13 mouse cellular contexts compared by ENCODE assay signal in the genomic region with DNA sequence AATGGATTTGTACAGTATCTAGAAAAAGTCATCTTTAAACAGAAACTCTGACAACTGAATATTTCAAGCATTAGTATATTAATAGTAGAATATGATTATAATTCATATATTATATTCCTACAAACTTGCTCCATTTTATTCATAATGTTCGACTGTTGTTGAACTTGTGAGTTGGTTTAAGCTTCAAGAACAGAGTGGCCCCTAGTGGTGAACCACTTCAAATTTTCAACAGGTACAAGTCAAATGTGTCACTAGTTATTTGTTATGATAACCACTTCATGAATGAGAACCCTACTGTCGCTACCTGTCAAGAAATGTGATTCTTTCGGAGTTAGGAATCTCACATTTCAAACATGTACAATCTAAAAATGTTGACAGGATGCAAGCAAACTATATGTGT.
DNase-seq lines count a peak whose midpoint lies in the region; ATAC-seq and TF ChIP-seq lines count a peak whose summit lies in the region.
"Had no signal": no experiment of that assay in that cellular context is flagged by ENCODE, and none has a peak within 500 bp of the region (broad histone marks: within the 10 kb centered on the region; RNA-seq: fewer than 3 reads in every experiment).

No protein-coding gene starts in this region.

- H3K4me1 ChIP-seq in forebrain, postnatal 0 days (ENCODE audit: insufficient read depth), result no peaks in the 10 kb centered on the region
- H3K4me1 ChIP-seq in forebrain, embryonic 11.5 days (replicated peaks; ENCODE audit: control insufficient read depth, insufficient read depth, low read length), result no peaks in the 10 kb centered on the region
- H3K4me1 ChIP-seq in kidney, postnatal 0 days (replicated peaks; ENCODE audit: insufficient read depth, low read length), result no peaks in the 10 kb centered on the region
- no peaks in the 10 kb centered on the region for H3K4me1 ChIP-seq in kidney, embryonic 14.5 days (ENCODE audit: control insufficient read depth, insufficient read depth, low read length)
- H3K4me1 ChIP-seq in midbrain, postnatal 0 days (ENCODE audit: insufficient read depth, low read length), result no peaks in the 10 kb centered on the region
- no peaks in the 10 kb centered on the region for H3K4me1 ChIP-seq in midbrain, embryonic 11.5 days (ENCODE audit: control insufficient read depth, insufficient read depth, low read length)
- H3K4me1 ChIP-seq: neural tube, embryonic 12.5 days had no signal

- ATAC-seq in forebrain, postnatal 0 days, result no peak
- no peak for ATAC-seq in forebrain, embryonic 11.5 days (replicated peaks; ENCODE audit: low FRiP score)
- ATAC-seq in kidney, postnatal 0 days (replicated peaks; ENCODE audit: low FRiP score, low read depth), result no peak
- ATAC-seq in kidney, embryonic 14.5 days (ENCODE audit: low FRiP score, low TSS enrichment), result no peak
- no peak for ATAC-seq in midbrain, postnatal 0 days (ENCODE audit: low FRiP score)
- no peak for ATAC-seq in midbrain, embryonic 11.5 days (ENCODE audit: low FRiP score)
- ATAC-seq: CD4-positive, CD25-positive, alpha-beta regulatory T cell, adult 4 months had no signal

- H3K4me2 ChIP-seq in forebrain, postnatal 0 days (ENCODE audit: low read depth), result no peak overlapping the region
- H3K4me2 ChIP-seq in forebrain, embryonic 11.5 days (ENCODE audit: low read depth, low read length, severe bottlenecking), result no peak overlapping the region
- H3K4me2 ChIP-seq in kidney, postnatal 0 days (ENCODE audit: low read length), result no peak overlapping the region
- H3K4me2 ChIP-seq in kidney, embryonic 14.5 days (replicated peaks; ENCODE audit: low read depth, low read length), result no peak overlapping the region
- no peak overlapping the region for H3K4me2 ChIP-seq in midbrain, postnatal 0 days (ENCODE audit: low read depth, low read length, poor library complexity, severe bottlenecking)
- H3K4me2 ChIP-seq in midbrain, embryonic 11.5 days, result no peak overlapping the region
- H3K4me2 ChIP-seq: embryonic facial prominence, embryonic 12.5 days; limb, embryonic 15.5 days; neural tube, embryonic 12.5 days had no signal

- no peak overlapping the region for H3K27ac ChIP-seq in forebrain, postnatal 0 days (ENCODE audit: low read depth, low read length)
- no peak overlapping the region for H3K27ac ChIP-seq in forebrain, embryonic 11.5 days (ENCODE audit: low read depth, low read length)
- no peak overlapping the region for H3K27ac ChIP-seq in kidney, postnatal 0 days
- H3K27ac ChIP-seq in kidney, embryonic 14.5 days (ENCODE audit: low read depth, low read length), result no peak overlapping the region
- H3K27ac ChIP-seq in midbrain, postnatal 0 days (ENCODE audit: low read depth, low read length), result no peak overlapping the region
- no peak overlapping the region for H3K27ac ChIP-seq in midbrain, embryonic 11.5 days (ENCODE audit: low read depth, low read length)
- H3K27ac ChIP-seq: embryonic facial prominence, embryonic 12.5 days; limb, embryonic 15.5 days; neural tube, embryonic 12.5 days had no signal

- H3K4me3 ChIP-seq in forebrain, postnatal 0 days (ENCODE audit: low read depth, low read length), result no peak overlapping the region
- H3K4me3 ChIP-seq in forebrain, embryonic 11.5 days (ENCODE audit: low read depth, low read length), result no peak overlapping the region
- no peak overlapping the region for H3K4me3 ChIP-seq in kidney, postnatal 0 days (replicated peaks; ENCODE audit: low read depth, low read length)
- no peak overlapping the region for H3K4me3 ChIP-seq in kidney, embryonic 14.5 days (ENCODE audit: low read length)
- H3K4me3 ChIP-seq in midbrain, postnatal 0 days (ENCODE audit: low read depth, low read length), result no peak overlapping the region
- H3K4me3 ChIP-seq in midbrain, embryonic 11.5 days (ENCODE audit: low read depth, low read length), result no peak overlapping the region
- H3K4me3 ChIP-seq: embryonic facial prominence, embryonic 12.5 days; limb, embryonic 15.5 days; neural tube, embryonic 12.5 days had no signal

- H3K9me3 ChIP-seq in forebrain, postnatal 0 days (ENCODE audit: low read length), result no peaks in the 10 kb centered on the region
- H3K9me3 ChIP-seq in forebrain, embryonic 11.5 days (ENCODE audit: control insufficient read depth, low read length), result no peaks in the 10 kb centered on the region
- H3K9me3 ChIP-seq in kidney, postnatal 0 days (replicated peaks; ENCODE audit: low read length), result no peaks in the 10 kb centered on the region
- no peaks in the 10 kb centered on the region for H3K9me3 ChIP-seq in kidney, embryonic 14.5 days (ENCODE audit: control insufficient read depth, low read length)
- H3K9me3 ChIP-seq in midbrain, postnatal 0 days (ENCODE audit: low read length), result no peaks in the 10 kb centered on the region
- H3K9me3 ChIP-seq in midbrain, embryonic 11.5 days (ENCODE audit: control insufficient read depth, low read length), result no peaks in the 10 kb centered on the region
- H3K9me3 ChIP-seq: embryonic facial prominence, embryonic 12.5 days; limb, embryonic 15.5 days; neural tube, embryonic 12.5 days had no signal

- H3K9ac ChIP-seq in forebrain, postnatal 0 days, result no peak overlapping the region
- H3K9ac ChIP-seq in forebrain, embryonic 11.5 days (ENCODE audit: low read length), result no peak overlapping the region
- H3K9ac ChIP-seq in kidney, postnatal 0 days (ENCODE audit: low read depth, low read length), result no peak overlapping the region
- no peak overlapping the region for H3K9ac ChIP-seq in kidney, embryonic 14.5 days (ENCODE audit: low read depth, low read length)
- no peak overlapping the region for H3K9ac ChIP-seq in midbrain, postnatal 0 days (replicated peaks; ENCODE audit: low read length, poor library complexity, severe bottlenecking)
- H3K9ac ChIP-seq in midbrain, embryonic 11.5 days (ENCODE audit: low read length), result no peak overlapping the region
- H3K9ac ChIP-seq: embryonic facial prominence, embryonic 12.5 days; limb, embryonic 15.5 days; neural tube, embryonic 12.5 days had no signal

- TF ChIP-seq CTCF in forebrain, postnatal 0 days (IDR thresholded peaks at IDR 0.05; ENCODE audit: low read depth), result peak; percentile 34
- TF ChIP-seq CTCF in kidney, postnatal 0 days (IDR thresholded peaks at IDR 0.05; ENCODE audit: low read depth), result peak; percentile 61
- TF ChIP-seq CTCF in midbrain, postnatal 0 days (IDR thresholded peaks at IDR 0.05), result peak; percentile 68

- WGBS in forebrain, postnatal 0 days, result 72% methylated on average over 3 of the region's 3 CpGs
- WGBS in forebrain, embryonic 11.5 days, result 73% methylated on average over 3 of the region's 3 CpGs
- 65% methylated on average over 3 of the region's 3 CpGs for WGBS in kidney, postnatal 0 days
- WGBS in kidney, embryonic 14.5 days, result 70% methylated on average over 3 of the region's 3 CpGs
- 73% methylated on average over 3 of the region's 3 CpGs for WGBS in midbrain, postnatal 0 days
- WGBS in midbrain, embryonic 11.5 days, result 75% methylated on average over 3 of the region's 3 CpGs

- no peak for DNase-seq in forebrain, postnatal 0 days
- DNase-seq in forebrain, embryonic 11.5 days (ENCODE audit: low spot score), result no peak
- peak; percentile 36 for DNase-seq in kidney, postnatal 0 days (ENCODE audit: low spot score)
- peak; percentile 49 for DNase-seq in midbrain, postnatal 0 days (ENCODE audit: low spot score)
- no peak for DNase-seq in midbrain, embryonic 11.5 days (ENCODE audit: low spot score, missing footprints)
- no peak for DNase-seq in spleen, adult 18-20 months
- DNase-seq in retina, embryonic 14.5 days (ENCODE audit: low spot score), result no peak
- DNase-seq: right cerebral cortex, postnatal 14 days had no signal

- H3K27me3 ChIP-seq in forebrain, postnatal 0 days (ENCODE audit: insufficient read depth, low read length), result no peaks in the 10 kb centered on the region
- H3K27me3 ChIP-seq in forebrain, embryonic 11.5 days (ENCODE audit: control insufficient read depth, insufficient read depth, low read length), result no peaks in the 10 kb centered on the region
- H3K27me3 ChIP-seq in kidney, postnatal 0 days (ENCODE audit: insufficient read depth, low read length), result no peaks in the 10 kb centered on the region
- no peaks in the 10 kb centered on the region for H3K27me3 ChIP-seq in kidney, embryonic 14.5 days (ENCODE audit: control insufficient read depth, insufficient read depth, low read length)
- no peaks in the 10 kb centered on the region for H3K27me3 ChIP-seq in midbrain, postnatal 0 days (ENCODE audit: insufficient read depth, low read length)
- H3K27me3 ChIP-seq in midbrain, embryonic 11.5 days (ENCODE audit: control insufficient read depth, insufficient read depth, low read length), result no peaks in the 10 kb centered on the region
- H3K27me3 ChIP-seq: embryonic facial prominence, embryonic 12.5 days; limb, embryonic 15.5 days; neural tube, embryonic 12.5 days had no signal

- H3K36me3 ChIP-seq in forebrain, postnatal 0 days (ENCODE audit: insufficient read depth), result no peaks in the 10 kb centered on the region
- no peaks in the 10 kb centered on the region for H3K36me3 ChIP-seq in forebrain, embryonic 11.5 days (ENCODE audit: control insufficient read depth, insufficient read depth, low read length)
- H3K36me3 ChIP-seq in kidney, postnatal 0 days (ENCODE audit: insufficient read depth, low read length), result no peaks in the 10 kb centered on the region
- no peaks in the 10 kb centered on the region for H3K36me3 ChIP-seq in kidney, embryonic 14.5 days (ENCODE audit: control insufficient read depth, insufficient read depth, low read length)
- H3K36me3 ChIP-seq in midbrain, postnatal 0 days (ENCODE audit: insufficient read depth, low read length), result no peaks in the 10 kb centered on the region
- no peaks in the 10 kb centered on the region for H3K36me3 ChIP-seq in midbrain, embryonic 11.5 days (ENCODE audit: control insufficient read depth, insufficient read depth, low read length)
- H3K36me3 ChIP-seq: embryonic facial prominence, embryonic 12.5 days; limb, embryonic 15.5 days; neural tube, embryonic 12.5 days had no signal

Comparison
In these comparisons a context has a peak if more than half of its experiments do, and no peak if none do; other contexts are left out.
1. DNase-seq: peak in kidney, postnatal 0 days (single experiment) and midbrain, postnatal 0 days (single experiment); none in forebrain, postnatal 0 days (single experiment), forebrain, embryonic 11.5 days (single experiment), midbrain, embryonic 11.5 days (single experiment), spleen, adult 18-20 months (0 of 2) and retina, embryonic 14.5 days (single experiment).
2. Peak in every context shown above with its lines, with median percentiles within 50 percentile points of each other: CTCF ChIP-seq.